Mouse (Mus musculus) heart, adult 2 months (tissue): ENCODE data around the gene Gm20388.

ENCODE experiments used
- CTCF ChIP-seq: fragments of 200-600 bp; IDR thresholded peaks from 2 replicates; pipeline ENCODE4 v1.8.1; 2022; ENCODE audit warnings: antibody characterized with exemption, mild to moderate bottlenecking, moderate library complexity
- EP300 ChIP-seq: fragments of 200-500 bp; IDR thresholded peaks from 2 replicates; pipeline ENCODE4 v1.6.1; 2011; ENCODE audit warnings: low read depth, low read length, control low read depth; ENCODE audit not compliant: insufficient read depth
- POLR2A ChIP-seq: fragments of 200-500 bp; IDR thresholded peaks from 2 replicates; pipeline ENCODE4 v1.6.1; 2011; ENCODE audit warnings: mild to moderate bottlenecking, low read depth, low read length, control low read depth; ENCODE audit not compliant: insufficient read depth

DNA sequence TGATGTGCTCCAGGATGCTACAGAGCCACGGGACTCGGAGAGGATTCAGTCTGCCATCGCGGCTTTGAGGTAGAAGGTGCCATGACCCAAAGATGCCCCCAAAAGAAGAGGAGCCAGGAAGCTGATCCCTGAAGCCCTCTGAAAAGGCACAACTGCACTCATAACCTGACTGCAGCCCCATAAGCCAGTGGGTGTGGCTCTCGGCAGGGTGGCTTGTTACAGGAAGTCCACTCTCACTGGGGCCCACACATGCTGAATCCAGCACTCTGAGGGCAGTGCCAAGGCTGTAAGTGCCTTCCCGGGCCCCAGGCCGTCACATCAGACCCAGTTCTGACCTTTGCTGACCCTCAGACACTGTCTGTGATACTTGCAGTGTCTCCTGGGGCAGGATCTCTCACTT, 2601.8 kb downstream of the Gm20388 start:
- TF ChIP-seq CTCF (no peak), POLR2A (no peak), EP300 (no peak)
